Mouse (Mus musculus): ENCODE data around the gene Sytl1.

Sytl1 gene

DNA sequence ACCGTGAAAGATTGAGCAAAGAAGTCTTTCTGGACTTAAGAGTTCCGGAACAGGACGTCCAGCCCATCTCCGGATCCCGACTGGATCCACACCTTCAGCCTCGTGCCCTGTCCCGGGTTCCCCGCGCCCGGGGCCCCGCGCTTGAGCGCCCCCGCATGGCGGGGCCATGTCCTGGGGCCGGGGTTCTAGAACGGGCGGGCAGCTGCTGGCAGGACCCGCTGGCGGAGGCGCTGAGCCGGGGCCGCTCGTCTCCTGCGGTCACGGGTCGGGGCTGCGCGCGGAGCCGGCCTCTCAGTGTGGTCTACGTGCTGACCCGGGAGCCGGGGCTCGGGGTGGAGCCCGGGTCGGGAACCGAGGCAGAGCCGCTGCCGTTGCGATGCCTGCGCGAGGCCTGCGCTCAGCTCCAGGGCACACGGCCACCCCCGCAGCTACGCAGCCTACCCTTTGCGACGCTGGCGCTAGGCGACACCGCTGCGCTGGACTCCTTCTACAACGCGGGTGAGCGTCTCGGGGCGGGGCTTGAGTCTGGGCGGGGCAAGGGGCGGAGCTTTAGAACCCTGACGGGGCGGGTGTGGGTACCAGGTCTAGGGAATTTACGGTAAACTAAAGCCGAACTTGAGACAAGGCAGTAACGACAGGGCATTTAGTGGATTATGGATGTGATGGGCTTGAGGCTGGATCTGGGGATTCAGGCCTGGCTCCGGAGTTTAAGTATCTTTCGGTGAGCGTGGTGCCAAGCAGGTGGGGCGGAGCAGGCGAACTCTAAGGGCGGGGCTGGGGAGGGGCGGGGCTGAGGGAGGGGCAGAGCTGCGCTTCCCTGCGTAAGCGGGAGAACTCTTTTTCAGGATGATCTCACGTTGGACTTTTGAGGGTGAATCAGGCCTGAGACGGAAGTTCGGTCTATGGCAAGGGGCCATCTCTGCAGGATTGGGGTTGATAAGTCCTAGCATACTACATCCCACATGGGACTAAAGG, 21.7 kb downstream of the Sytl1 start:
- TF ChIP-seq CTCF (conservative IDR thresholded peaks at IDR 0.05; ENCODE audit: low read length) (no peak), POU5F1 (IDR thresholded peaks at IDR 0.05; ENCODE audit: borderline replicate concordance, low read length) (no peak), NANOG (IDR thresholded peaks at IDR 0.05; ENCODE audit: borderline replicate concordance, low read length) (no peak)

DNA sequence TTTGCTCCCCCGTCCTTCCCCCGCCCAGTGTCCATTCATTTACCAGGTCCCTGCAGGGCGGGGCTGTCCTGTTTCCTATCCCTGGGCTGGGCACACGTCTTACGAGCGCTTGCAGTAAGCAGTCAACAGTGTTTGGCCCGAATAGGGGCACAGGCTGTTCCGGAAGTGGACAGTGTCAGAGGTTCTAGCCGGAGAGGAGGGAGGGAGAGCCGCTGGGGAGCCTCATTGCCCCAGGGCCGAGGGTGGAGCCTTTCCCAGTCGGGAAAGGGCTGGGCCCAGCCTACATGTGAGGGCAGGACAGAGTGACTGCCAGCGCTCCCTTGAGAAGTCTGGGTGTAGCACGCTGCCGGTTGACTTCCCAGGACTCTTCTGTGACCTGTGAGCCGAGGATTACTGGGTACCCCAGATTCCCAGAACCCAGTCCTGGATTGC, 22.4 kb downstream of the Sytl1 start, which contains the start of gene Map3k6:
Map3k6 (plus strand) TSS at position 329 of the 432 bp plus-strand sequence.
- Histone ChIP-seq H3K36me3 (ENCODE audit: insufficient read depth, low read length) (no peaks in the 10 kb centered on the region), H3K9me3 (ENCODE audit: low read length) (no peaks in the 10 kb centered on the region), H3K4me3 (replicated peaks; ENCODE audit: low read length) (peak within 1 kb of the TSS; percentile 93), H3K4me1 (replicated peaks; ENCODE audit: low read depth, low read length) (peaks cover 36% of the 10 kb centered on the region), H3K27me3 (ENCODE audit: insufficient read depth, low read length) (peaks cover 44% of the 10 kb centered on the region)
- no peak for TF ChIP-seq CTCF (conservative IDR thresholded peaks at IDR 0.05; ENCODE audit: low read length)
- no peak for TF ChIP-seq POU5F1 (IDR thresholded peaks at IDR 0.05; ENCODE audit: borderline replicate concordance, low read length)
- no peak for TF ChIP-seq NANOG (IDR thresholded peaks at IDR 0.05; ENCODE audit: borderline replicate concordance, low read length)

More for the DNA sequence above, 21.7 kb downstream of the Sytl1 start:
- no peaks in the 10 kb centered on the region for H3K9me3 ChIP-seq (ENCODE audit: low read length)
- peak overlapping the region; percentile 93 for H3K4me3 ChIP-seq (replicated peaks; ENCODE audit: low read length)
- H3K36me3 ChIP-seq (ENCODE audit: insufficient read depth, low read length), result no peaks in the 10 kb centered on the region
- peaks cover 36% of the 10 kb centered on the region for H3K4me1 ChIP-seq (replicated peaks; ENCODE audit: low read depth, low read length)
- H3K27me3 ChIP-seq (ENCODE audit: insufficient read depth, low read length), result peaks cover 46% of the 10 kb centered on the region

GRCm38 (mm10) chr4:133237911-133238310, 25.0 kb downstream of the Sytl1 start:
- Histone ChIP-seq H3K9me3 (ENCODE audit: low read length) (no peaks in the 10 kb centered on the region), H3K4me3 (replicated peaks; ENCODE audit: low read length) (no peak overlapping the region), H3K27me3 (ENCODE audit: insufficient read depth, low read length) (peaks cover 24% of the 10 kb centered on the region), H3K36me3 (ENCODE audit: insufficient read depth, low read length) (no peaks in the 10 kb centered on the region), H3K4me1 (replicated peaks; ENCODE audit: low read depth, low read length) (peaks cover 29% of the 10 kb centered on the region)
- TF ChIP-seq POU5F1 (IDR thresholded peaks at IDR 0.05; ENCODE audit: borderline replicate concordance, low read length) (no peak), CTCF (conservative IDR thresholded peaks at IDR 0.05; ENCODE audit: low read length) (no peak), NANOG (IDR thresholded peaks at IDR 0.05; ENCODE audit: borderline replicate concordance, low read length) (no peak)

DNA sequence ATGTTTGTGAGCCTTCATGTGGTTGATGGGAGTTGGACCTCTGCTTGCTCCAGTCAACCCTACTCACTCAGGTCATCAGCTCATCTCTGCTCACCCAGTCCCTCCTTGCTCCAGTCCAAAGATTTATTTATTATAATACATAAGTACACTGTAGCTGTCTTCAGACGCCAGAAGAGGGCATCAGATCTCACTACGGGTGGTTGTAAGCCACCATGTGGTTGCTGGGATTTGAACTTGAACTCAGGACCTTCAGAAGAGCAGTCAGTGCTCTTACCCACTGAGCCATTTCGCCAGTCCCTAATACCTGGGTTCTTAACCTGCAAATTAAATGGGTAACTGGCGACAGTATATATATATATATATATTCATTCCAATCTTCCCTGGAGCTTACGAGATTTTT, 27.5 kb downstream of the Sytl1 start:
- Histone ChIP-seq H3K27me3 (ENCODE audit: insufficient read depth, low read length) (peaks cover 21% of the 10 kb centered on the region), H3K9me3 (ENCODE audit: low read length) (no peaks in the 10 kb centered on the region), H3K4me3 (replicated peaks; ENCODE audit: low read length) (no peak overlapping the region), H3K4me1 (replicated peaks; ENCODE audit: low read depth, low read length) (peaks cover 14% of the 10 kb centered on the region), H3K36me3 (ENCODE audit: insufficient read depth, low read length) (no peaks in the 10 kb centered on the region)
- TF ChIP-seq NANOG (IDR thresholded peaks at IDR 0.05; ENCODE audit: borderline replicate concordance, low read length) (no peak), CTCF (conservative IDR thresholded peaks at IDR 0.05; ENCODE audit: low read length) (no peak), POU5F1 (IDR thresholded peaks at IDR 0.05; ENCODE audit: borderline replicate concordance, low read length) (no peak)

DNA sequence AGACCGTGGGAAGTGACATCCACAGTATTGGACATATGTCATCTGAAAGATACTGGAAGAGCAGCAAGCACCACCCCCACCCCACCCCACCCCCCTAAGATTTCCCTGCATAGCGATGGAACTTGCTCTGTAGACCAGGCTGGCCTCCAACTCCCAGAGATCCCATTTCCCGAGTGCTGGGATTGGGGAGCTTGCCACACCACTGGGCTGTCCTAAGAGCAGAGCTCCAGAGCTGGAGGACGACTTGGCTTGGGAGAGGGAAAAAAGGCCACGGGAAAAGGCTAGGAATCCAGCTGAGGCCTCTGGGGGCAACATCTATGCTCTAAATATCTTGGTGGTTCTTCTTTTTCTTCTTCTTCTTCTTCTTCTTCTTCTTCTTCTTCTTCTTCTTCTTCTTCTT, 28.1 kb downstream of the Sytl1 start:
- Histone ChIP-seq H3K4me3 (replicated peaks; ENCODE audit: low read length) (no peak overlapping the region), H3K9me3 (ENCODE audit: low read length) (no peaks in the 10 kb centered on the region), H3K4me1 (replicated peaks; ENCODE audit: low read depth, low read length) (peaks cover 14% of the 10 kb centered on the region), H3K27me3 (ENCODE audit: insufficient read depth, low read length) (peaks cover 16% of the 10 kb centered on the region), H3K36me3 (ENCODE audit: insufficient read depth, low read length) (no peaks in the 10 kb centered on the region)
- no peak for TF ChIP-seq NANOG (IDR thresholded peaks at IDR 0.05; ENCODE audit: borderline replicate concordance, low read length)
- no peak for TF ChIP-seq POU5F1 (IDR thresholded peaks at IDR 0.05; ENCODE audit: borderline replicate concordance, low read length)
- no peak for TF ChIP-seq CTCF (conservative IDR thresholded peaks at IDR 0.05; ENCODE audit: low read length)

- H3K4me3 ChIP-seq (replicated peaks; ENCODE audit: low read length), result no peak overlapping the region
- peak; percentile 44 for TF ChIP-seq CTCF (conservative IDR thresholded peaks at IDR 0.05; ENCODE audit: low read length)
- TF ChIP-seq POU5F1 (IDR thresholded peaks at IDR 0.05; ENCODE audit: borderline replicate concordance, low read length), result no peak
- no peak for TF ChIP-seq NANOG (IDR thresholded peaks at IDR 0.05; ENCODE audit: borderline replicate concordance, low read length)
- no peaks in the 10 kb centered on the region for H3K36me3 ChIP-seq (ENCODE audit: insufficient read depth, low read length)
- H3K9me3 ChIP-seq (ENCODE audit: low read length), result no peaks in the 10 kb centered on the region
- H3K4me1 ChIP-seq (replicated peaks; ENCODE audit: low read depth, low read length), result peaks cover 25% of the 10 kb centered on the region
- H3K27me3 ChIP-seq (ENCODE audit: insufficient read depth, low read length), result peaks cover 13% of the 10 kb centered on the region
Observed at GRCm38 (mm10) chr4:133233285-133233976, 29.5 kb downstream of the Sytl1 start.

DNA sequence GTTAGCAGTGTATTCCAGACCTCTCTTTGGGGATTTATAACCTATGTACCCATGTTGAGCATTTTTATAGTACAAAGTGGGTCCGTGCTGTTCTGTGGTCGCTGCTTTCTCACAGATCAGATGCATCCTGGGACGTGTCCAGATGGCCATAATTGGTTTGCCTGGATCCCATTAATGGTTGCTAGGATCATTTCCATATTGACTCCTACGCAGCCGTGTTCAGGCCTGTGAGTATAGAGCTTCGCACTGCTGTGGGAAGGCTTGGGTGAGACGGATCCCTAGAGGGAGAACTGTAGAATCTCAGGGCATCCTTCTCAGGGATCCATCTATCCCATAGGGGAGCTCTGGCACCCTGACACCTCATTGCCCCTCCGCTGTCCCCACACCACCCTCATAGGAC, 33.3 kb downstream of the Sytl1 start:
- Histone ChIP-seq H3K4me3 (replicated peaks; ENCODE audit: low read length) (peak overlapping the region; percentile 45; the same call in 1 of the 2 replicates), H3K9me3 (ENCODE audit: low read length) (no peaks in the 10 kb centered on the region)
- TF ChIP-seq POU5F1 (IDR thresholded peaks at IDR 0.05; ENCODE audit: borderline replicate concordance, low read length) (no peak), NANOG (IDR thresholded peaks at IDR 0.05; ENCODE audit: borderline replicate concordance, low read length) (no peak), CTCF (conservative IDR thresholded peaks at IDR 0.05; ENCODE audit: low read length) (no peak)

GRCm38 (mm10) chr4:133227636-133228035, 35.3 kb downstream of the Sytl1 start:
- Histone ChIP-seq H3K36me3 (ENCODE audit: insufficient read depth, low read length) (no peaks in the 10 kb centered on the region), H3K9me3 (ENCODE audit: low read length) (no peaks in the 10 kb centered on the region), H3K4me3 (replicated peaks; ENCODE audit: low read length) (no peak overlapping the region), H3K4me1 (replicated peaks; ENCODE audit: low read depth, low read length) (peaks cover 67% of the 10 kb centered on the region), H3K27me3 (ENCODE audit: insufficient read depth, low read length) (peaks cover 8% of the 10 kb centered on the region)
- TF ChIP-seq NANOG (IDR thresholded peaks at IDR 0.05; ENCODE audit: borderline replicate concordance, low read length) (no peak), POU5F1 (IDR thresholded peaks at IDR 0.05; ENCODE audit: borderline replicate concordance, low read length) (no peak), CTCF (conservative IDR thresholded peaks at IDR 0.05; ENCODE audit: low read length) (no peak)

More for the DNA sequence above, 33.3 kb downstream of the Sytl1 start:
- peaks cover 50% of the 10 kb centered on the region for H3K4me1 ChIP-seq (replicated peaks; ENCODE audit: low read depth, low read length)
- no peaks in the 10 kb centered on the region for H3K36me3 ChIP-seq (ENCODE audit: insufficient read depth, low read length)
- peaks cover 5% of the 10 kb centered on the region; the same call in 1 of the 2 replicates for H3K27me3 ChIP-seq (ENCODE audit: insufficient read depth, low read length)
